ENCODE assay signal across 10 mouse cellular contexts in genomic region chr2:64966323-64966722, GRCm38 (mm10). TPM values are rescaled to one million over a fixed set of nuclear protein-coding genes. Genes with fewer than 3 reads are reported as not detected.
A peak's percentile ranks its signal among the peaks of the same experiment; 100 is the strongest.
DNase-seq lines count a peak whose midpoint lies in the region; ATAC-seq lines count a peak whose summit lies in the region.
"Had no signal": no experiment of that assay in that cellular context is flagged by ENCODE, and none has a peak within 500 bp of the region (broad histone marks: within the 10 kb centered on the region; RNA-seq: fewer than 3 reads in every experiment).

No protein-coding gene starts in this region.

- no peaks in the 10 kb centered on the region for H3K36me3 ChIP-seq in forebrain, embryonic 13.5 days (ENCODE audit: poor library complexity, severe bottlenecking)
- no peaks in the 10 kb centered on the region for H3K36me3 ChIP-seq in forebrain, embryonic 10.5 days (replicated peaks)
- no peaks in the 10 kb centered on the region for H3K36me3 ChIP-seq in heart, embryonic 16.5 days (ENCODE audit: control insufficient read depth, insufficient read depth)

- intact Hi-C loops in left cerebral cortex, postnatal 14 days (cut with DNase I) = loop anchor here (5.0 kb wide), 2 partner anchors 36 to 371 kb away; no protein-coding TSS in a partner anchor

- no peaks in the 10 kb centered on the region for H3K9me3 ChIP-seq in forebrain, embryonic 13.5 days (replicated peaks)
- no peaks in the 10 kb centered on the region for H3K9me3 ChIP-seq in forebrain, embryonic 10.5 days
- no peaks in the 10 kb centered on the region for H3K9me3 ChIP-seq in heart, embryonic 16.5 days (replicated peaks; ENCODE audit: control insufficient read depth, low read length)
- H3K9me3 ChIP-seq: megakaryocyte, embryonic 14.5 days had no signal

- DNase-seq in forebrain, embryonic 10.5 days (ENCODE audit: extremely low spot score, low spot score) = no peak
- DNase-seq in cerebellum, adult 9-11 months = peak; percentile 10
- peak; percentile 21 for DNase-seq in gastrocnemius, postnatal 10 days
- no peak for DNase-seq in yolk sac, embryonic 10.5 days (ENCODE audit: low spot score)
- no peak for DNase-seq in left cerebral cortex, postnatal 14 days (ENCODE audit: low spot score in 2 of 2)
- DNase-seq: thymus, postnatal 14 days had no signal

- peak; percentile 36; the same call in 1 of the 2 replicates for ATAC-seq in forebrain, embryonic 13.5 days
- ATAC-seq in heart, embryonic 16.5 days (replicated peaks; ENCODE audit: extremely low read depth, insufficient read depth, low FRiP score) = peak; percentile 84
- no peak for ATAC-seq in activated CD4-positive, CD25-positive, alpha-beta regulatory T cell, adult 4 months

- no peak overlapping the region for H3K27ac ChIP-seq in forebrain, embryonic 13.5 days
- H3K27ac ChIP-seq in forebrain, embryonic 10.5 days = no peak overlapping the region
- H3K27ac ChIP-seq in heart, embryonic 16.5 days (ENCODE audit: low read length) = peak overlapping the region; percentile 80

- no peaks in the 10 kb centered on the region for H3K27me3 ChIP-seq in forebrain, embryonic 13.5 days
- no peaks in the 10 kb centered on the region for H3K27me3 ChIP-seq in forebrain, embryonic 10.5 days (ENCODE audit: poor library complexity, severe bottlenecking)
- H3K27me3 ChIP-seq in heart, embryonic 16.5 days (ENCODE audit: control insufficient read depth, insufficient read depth, low read length) = no peaks in the 10 kb centered on the region
- H3K27me3 ChIP-seq: megakaryocyte, embryonic 14.5 days had no signal

- no peak overlapping the region for H3K4me3 ChIP-seq in forebrain, embryonic 13.5 days
- no peak overlapping the region for H3K4me3 ChIP-seq in forebrain, embryonic 10.5 days
- no peak overlapping the region for H3K4me3 ChIP-seq in heart, embryonic 16.5 days (ENCODE audit: low read length)
- H3K4me3 ChIP-seq: megakaryocyte, embryonic 14.5 days had no signal

- H3K9ac ChIP-seq in forebrain, embryonic 13.5 days = no peak overlapping the region
- H3K9ac ChIP-seq in heart, embryonic 16.5 days (ENCODE audit: low read length) = no peak overlapping the region

- 75% methylated on average over 6 of the region's 6 CpGs for WGBS in forebrain, embryonic 13.5 days
- 95% methylated on average over 6 of the region's 6 CpGs for WGBS in forebrain, embryonic 10.5 days
- 31% methylated on average over 6 of the region's 6 CpGs for WGBS in heart, embryonic 16.5 days

- H3K4me2 ChIP-seq in forebrain, embryonic 13.5 days = no peak overlapping the region
- H3K4me2 ChIP-seq in heart, embryonic 16.5 days (ENCODE audit: low read depth, low read length) = peak overlapping the region; percentile 29; the same call in 1 of the 2 replicates

- peaks cover 6% of the 10 kb centered on the region for H3K4me1 ChIP-seq in forebrain, embryonic 13.5 days
- H3K4me1 ChIP-seq in forebrain, embryonic 10.5 days = peaks cover 25% of the 10 kb centered on the region
- H3K4me1 ChIP-seq in heart, embryonic 16.5 days (ENCODE audit: control insufficient read depth, insufficient read depth, low read length) = peaks cover 26% of the 10 kb centered on the region
- H3K4me1 ChIP-seq: megakaryocyte, embryonic 14.5 days had no signal

RNA-seq across cellular contexts. Expression of gene Grb14, which starts 58.5 kb away (rescaled TPM):
- 9.8 and 11.4 TPM in 2 replicates for polyA plus RNA-seq in forebrain, embryonic 13.5 days (2015; fragmentation: Nextera tagmentation; extraction: Ambion mirVana)
- polyA plus RNA-seq in forebrain, embryonic 10.5 days (2016; fragmentation: Nextera tagmentation; extraction: Ambion mirVana) = 3.0 and 3.5 TPM in 2 replicates
- total RNA-seq in gastrocnemius, postnatal 10 days (2021) = 10 to 100 TPM; 13.6 to 18.7 TPM
- 121 and 135 TPM in 2 replicates for polyA plus RNA-seq in heart, embryonic 16.5 days (2015; fragmentation: Nextera tagmentation; extraction: Ambion mirVana)
- not detected for polyA plus RNA-seq in activated CD4-positive, CD25-positive, alpha-beta regulatory T cell, adult 4 months (2017; shearing (Covaris generic))
- total RNA-seq in left cerebral cortex, postnatal 14 days (2021) = 10 to 100 TPM; 30.8 to 35.1 TPM

Comparison
In these comparisons a context has a peak if more than half of its experiments do, and no peak if none do; other contexts are left out.
1. DNase-seq: peak in cerebellum, adult 9-11 months (single experiment) and gastrocnemius, postnatal 10 days (single experiment); none in forebrain, embryonic 10.5 days (single experiment), yolk sac, embryonic 10.5 days (single experiment) and left cerebral cortex, postnatal 14 days (0 of 2).